In genomic region chr1:74704156-74704555, GRCm38 (mm10) we compare ENCODE assay signal across 22 mouse cellular contexts. TPM values are rescaled to one million over a fixed set of nuclear protein-coding genes. Genes with fewer than 3 reads are reported as not detected.
A peak's percentile ranks its signal among the peaks of the same experiment; 100 is the strongest.
DNase-seq lines count a peak whose midpoint lies in the region; ATAC-seq and TF ChIP-seq lines count a peak whose summit lies in the region.
"Had no signal": no experiment of that assay in that cellular context is flagged by ENCODE, and none has a peak within 500 bp of the region (broad histone marks: within the 10 kb centered on the region; RNA-seq: fewer than 3 reads in every experiment).

No protein-coding gene starts in this region.

- H3K27me3 ChIP-seq in stomach, embryonic 16.5 days (ENCODE audit: control insufficient read depth, insufficient read depth, low read length), result no peaks in the 10 kb centered on the region
- no peaks in the 10 kb centered on the region for H3K27me3 ChIP-seq in stomach, postnatal 0 days (ENCODE audit: control insufficient read depth, insufficient read depth, low read length)
- no peaks in the 10 kb centered on the region for H3K27me3 ChIP-seq in midbrain, embryonic 11.5 days (ENCODE audit: control insufficient read depth, insufficient read depth, low read length)
- H3K27me3 ChIP-seq: CH12.LX; embryonic facial prominence, embryonic 15.5 days; heart, embryonic 13.5 days; hindbrain, embryonic 15.5 days had no signal

- no peaks in the 10 kb centered on the region for H3K9me3 ChIP-seq in stomach, embryonic 16.5 days (replicated peaks; ENCODE audit: control insufficient read depth, low read length)
- H3K9me3 ChIP-seq in stomach, postnatal 0 days (ENCODE audit: control insufficient read depth, low read length), result no peaks in the 10 kb centered on the region
- H3K9me3 ChIP-seq in midbrain, embryonic 11.5 days (ENCODE audit: control insufficient read depth, low read length), result no peaks in the 10 kb centered on the region
- H3K9me3 ChIP-seq: embryonic facial prominence, embryonic 15.5 days; forebrain, embryonic 10.5 days; heart, embryonic 13.5 days; hindbrain, embryonic 15.5 days had no signal

- no peaks in the 10 kb centered on the region for H3K4me1 ChIP-seq in stomach, embryonic 16.5 days (ENCODE audit: control insufficient read depth, insufficient read depth, low read length)
- no peaks in the 10 kb centered on the region for H3K4me1 ChIP-seq in stomach, postnatal 0 days (replicated peaks; ENCODE audit: control insufficient read depth, insufficient read depth)
- no peaks in the 10 kb centered on the region for H3K4me1 ChIP-seq in midbrain, embryonic 11.5 days (ENCODE audit: control insufficient read depth, insufficient read depth, low read length)
- H3K4me1 ChIP-seq: embryonic facial prominence, embryonic 15.5 days; forebrain, embryonic 10.5 days; hindbrain, embryonic 15.5 days had no signal

- H3K36me3 ChIP-seq in stomach, embryonic 16.5 days (ENCODE audit: control insufficient read depth, insufficient read depth, low read length), result no peaks in the 10 kb centered on the region
- H3K36me3 ChIP-seq in stomach, postnatal 0 days (ENCODE audit: control insufficient read depth, insufficient read depth, low read length), result no peaks in the 10 kb centered on the region
- H3K36me3 ChIP-seq in midbrain, embryonic 11.5 days (ENCODE audit: control insufficient read depth, insufficient read depth, low read length), result no peaks in the 10 kb centered on the region

- 78% methylated on average over 3 of the region's 3 CpGs for WGBS in stomach, embryonic 16.5 days
- 77% methylated on average over 3 of the region's 3 CpGs for WGBS in stomach, postnatal 0 days
- WGBS in midbrain, embryonic 11.5 days, result 86% methylated on average over 3 of the region's 3 CpGs

- ATAC-seq in frontal cortex, adult (ENCODE audit: low TSS enrichment), result peak; percentile 34; the same call in 1 of the 2 replicates
- no peak for ATAC-seq in stomach, embryonic 16.5 days (ENCODE audit: insufficient read depth, low FRiP score)
- no peak for ATAC-seq in stomach, postnatal 0 days (ENCODE audit: low FRiP score, low TSS enrichment)
- no peak for ATAC-seq in midbrain, embryonic 11.5 days (ENCODE audit: low FRiP score)
- ATAC-seq: forebrain, embryonic 14.5 days had no signal

- no peak for TF ChIP-seq EP300 in stomach, postnatal 0 days (optimal IDR thresholded peaks at IDR 0.05)

- TF ChIP-seq CTCF in layer of hippocampus, adult 2 months (conservative IDR thresholded peaks at IDR 0.05), result no peak
- TF ChIP-seq CTCF in stomach, postnatal 0 days (IDR thresholded peaks at IDR 0.05; ENCODE audit: low read depth), result no peak

- no peak overlapping the region for H3K4me3 ChIP-seq in layer of hippocampus, adult 2 months
- no peak overlapping the region for H3K4me3 ChIP-seq in stomach, embryonic 16.5 days (replicated peaks; ENCODE audit: low read length)
- H3K4me3 ChIP-seq in stomach, postnatal 0 days (ENCODE audit: low read depth, low read length), result no peak overlapping the region
- no peak overlapping the region for H3K4me3 ChIP-seq in midbrain, embryonic 11.5 days (ENCODE audit: low read depth, low read length)
- H3K4me3 ChIP-seq: embryonic facial prominence, embryonic 15.5 days; erythroblast, embryonic 14.5 days; forebrain, embryonic 10.5 days; heart, embryonic 13.5 days; hindbrain, embryonic 15.5 days had no signal

- no peak overlapping the region for H3K4me2 ChIP-seq in stomach, embryonic 16.5 days (ENCODE audit: low read depth, low read length)
- H3K4me2 ChIP-seq in stomach, postnatal 0 days (replicated peaks; ENCODE audit: low read depth), result no peak overlapping the region
- H3K4me2 ChIP-seq in midbrain, embryonic 11.5 days, result no peak overlapping the region
- H3K4me2 ChIP-seq: embryonic facial prominence, embryonic 15.5 days; heart, embryonic 13.5 days; hindbrain, embryonic 15.5 days had no signal

- H3K27ac ChIP-seq in layer of hippocampus, adult 2 months, result peak overlapping the region; percentile 59; the same call in 1 of the 2 replicates
- H3K27ac ChIP-seq in stomach, embryonic 16.5 days (ENCODE audit: low read length), result peak overlapping the region; percentile 38; the same call in 1 of the 2 replicates
- no peak overlapping the region for H3K27ac ChIP-seq in stomach, postnatal 0 days (replicated peaks)
- no peak overlapping the region for H3K27ac ChIP-seq in midbrain, embryonic 11.5 days (ENCODE audit: low read depth, low read length)
- H3K27ac ChIP-seq: embryonic facial prominence, embryonic 15.5 days; forebrain, embryonic 10.5 days; heart, embryonic 13.5 days; hindbrain, embryonic 15.5 days had no signal

- H3K9ac ChIP-seq in stomach, embryonic 16.5 days (ENCODE audit: low read length), result no peak overlapping the region
- no peak overlapping the region for H3K9ac ChIP-seq in stomach, postnatal 0 days (ENCODE audit: low read length)
- no peak overlapping the region for H3K9ac ChIP-seq in midbrain, embryonic 11.5 days (ENCODE audit: low read length)
- H3K9ac ChIP-seq: embryonic facial prominence, embryonic 15.5 days; heart, embryonic 13.5 days; hindbrain, embryonic 15.5 days had no signal

- no peak for DNase-seq in frontal cortex, postnatal 14 days (ENCODE audit: low spot score in 2 of 2)
- DNase-seq in layer of hippocampus, adult 2 months (ENCODE audit: low spot score in 2 of 2), result no peak
- no peak for DNase-seq in layer of hippocampus, postnatal 36 days
- no peak for DNase-seq in stomach, postnatal 0 days (ENCODE audit: low spot score)
- DNase-seq in midbrain, embryonic 11.5 days (ENCODE audit: low spot score, missing footprints), result no peak
- DNase-seq: adrenal gland, adult 2 months; adrenal gland, postnatal 25 days; cerebellum, adult 8-10 months; cerebellum, postnatal 36 days; embryo, embryonic 11 days; gastrocnemius, postnatal 10 days; heart, postnatal 36 days had no signal

RNA-seq across cellular contexts. Expression of gene Cyp27a1, which starts 9.2 kb away (rescaled TPM):
- total RNA-seq in layer of hippocampus, adult 2 months (2021), result 1 to 10 TPM; 2.7 to 3.1 TPM
- 1 to 10 TPM; 1.5 to 1.7 TPM for total RNA-seq in layer of hippocampus, postnatal 36 days (2021)
- polyA plus RNA-seq in stomach, embryonic 16.5 days (2015; fragmentation: Nextera tagmentation; extraction: Ambion mirVana), result 10.4 and 11.3 TPM in 2 replicates
- polyA plus RNA-seq in stomach, postnatal 0 days (2015; fragmentation: Nextera tagmentation; extraction: Ambion mirVana), result 8.8 and 11.3 TPM in 2 replicates
- 6.7 and 7.1 TPM in 2 replicates for polyA plus RNA-seq in midbrain, embryonic 11.5 days (2014; fragmentation: Nextera tagmentation; extraction: Ambion mirVana)
- total RNA-seq: CH12.LX had no signal

RNA-seq across cellular contexts. Expression of gene Ttll4, which starts 42.6 kb away (rescaled TPM):
- total RNA-seq in layer of hippocampus, adult 2 months (2021), result 10 to 100 TPM; 23.9 to 24.5 TPM
- 10 to 100 TPM; 27.1 to 29.0 TPM for total RNA-seq in layer of hippocampus, postnatal 36 days (2021)
- 11.4 and 14.4 TPM in 2 replicates for polyA plus RNA-seq in stomach, embryonic 16.5 days (2015; fragmentation: Nextera tagmentation; extraction: Ambion mirVana)
- 1.8 and 2.5 TPM in 2 replicates for polyA plus RNA-seq in stomach, postnatal 0 days (2015; fragmentation: Nextera tagmentation; extraction: Ambion mirVana)
- polyA plus RNA-seq in midbrain, embryonic 11.5 days (2014; fragmentation: Nextera tagmentation; extraction: Ambion mirVana), result 40.5 and 41.8 TPM in 2 replicates

RNA-seq across cellular contexts. Expression of gene Prkag3, which starts 44.9 kb away (rescaled TPM):
- total RNA-seq in layer of hippocampus, adult 2 months (2021), result not detected
- not detected for total RNA-seq in layer of hippocampus, postnatal 36 days (2021)
- polyA plus RNA-seq in stomach, embryonic 16.5 days (2015; fragmentation: Nextera tagmentation; extraction: Ambion mirVana), result 0.31 and 1.8 TPM in 2 replicates
- 0.25 and 0.29 TPM in 2 replicates for polyA plus RNA-seq in stomach, postnatal 0 days (2015; fragmentation: Nextera tagmentation; extraction: Ambion mirVana)
- not detected in 2 replicates for polyA plus RNA-seq in midbrain, embryonic 11.5 days (2014; fragmentation: Nextera tagmentation; extraction: Ambion mirVana)
- total RNA-seq: adrenal gland, postnatal 25 days had no signal
- polyA plus RNA-seq: embryonic facial prominence, embryonic 11.5 days; erythroblast, embryonic 14.5 days; forebrain, embryonic 10.5 days; forebrain, embryonic 14.5 days; hindbrain, embryonic 15.5 days had no signal

Comparison
In these comparisons a context has a peak if more than half of its experiments do, and no peak if none do; other contexts are left out.
1. H3K27ac ChIP-seq: peak in layer of hippocampus, adult 2 months (single experiment) and stomach, embryonic 16.5 days (single experiment); none in stomach, postnatal 0 days (single experiment) and midbrain, embryonic 11.5 days (single experiment).